Mouse (Mus musculus): Measurements from ENCODE around the gene Eif3i. TPM values are rescaled to one million over a fixed set of nuclear protein-coding genes. Genes with fewer than 3 reads are reported as not detected.
"Not testable (repeated sequence)": the region's sequence is repeated elsewhere in the genome, so short reads cannot be mapped to it uniquely, and the experiment has no call there.

Gene Eif3i
- total RNA-seq, 2 experiments from 2014 or later = 128 TPM

GRCm38 (mm10) chr4:129576863-129577491 lies 23.5 kb downstream of the Eif3i start:
- DNase-seq (ENCODE audit: extremely low spot score in 1 of 2, low spot score in 1 of 2) = peak in 1 of 2 experiments; percentile 61

GRCm38 (mm10) chr4:129575171-129575844 lies 25.1 kb downstream of the Eif3i start:
- DNase-seq (ENCODE audit: extremely low spot score in 1 of 2, low spot score in 1 of 2) = no peak

GRCm38 (mm10) chr4:129573430-129573829 lies 27.0 kb downstream of the Eif3i start, which contains the start of gene Lck:
Gene Lck, minus strand, starts transcription at chr4:129573641.
- no peak for DNase-seq (ENCODE audit: extremely low spot score in 1 of 2, low spot score in 1 of 2)

GRCm38 (mm10) chr4:129573093-129573370 lies 27.4 kb downstream of the Eif3i start:
- DNase-seq (ENCODE audit: extremely low spot score in 1 of 2, low spot score in 1 of 2) = no peak

GRCm38 (mm10) chr4:129572236-129573092 lies 28.0 kb downstream of the Eif3i start:
- DNase-seq (ENCODE audit: extremely low spot score in 1 of 2, low spot score in 1 of 2) = no peak

- no peak for DNase-seq (ENCODE audit: extremely low spot score in 1 of 2, low spot score in 1 of 2)
These were observed 28.8 kb downstream of the Eif3i start for GRCm38 (mm10) chr4:129571551-129572084.

- DNase-seq (ENCODE audit: extremely low spot score in 1 of 2, low spot score in 1 of 2) = no peak
These were observed 30.4 kb downstream of the Eif3i start for GRCm38 (mm10) chr4:129570028-129570427.

GRCm38 (mm10) chr4:129568366-129568765 lies 32.1 kb downstream of the Eif3i start:
- no peak for DNase-seq (ENCODE audit: extremely low spot score in 1 of 2, low spot score in 1 of 2)

- DNase-seq (ENCODE audit: extremely low spot score in 1 of 2, low spot score in 1 of 2) = no peak
These were observed 35.3 kb downstream of the Eif3i start for GRCm38 (mm10) chr4:129565139-129565538.

- no peak for DNase-seq (ENCODE audit: extremely low spot score in 1 of 2, low spot score in 1 of 2)
These were observed 36.7 kb downstream of the Eif3i start for GRCm38 (mm10) chr4:129563718-129564117.

- no peak for DNase-seq (ENCODE audit: extremely low spot score in 1 of 2, low spot score in 1 of 2)
These were observed 39.3 kb downstream of the Eif3i start for GRCm38 (mm10) chr4:129561184-129561583.

GRCm38 (mm10) chr4:129558321-129558955 lies 42.0 kb downstream of the Eif3i start:
- no peak for DNase-seq (ENCODE audit: extremely low spot score in 1 of 2, low spot score in 1 of 2)

- DNase-seq (ENCODE audit: extremely low spot score in 1 of 2, low spot score in 1 of 2) = no peak
These were observed 43.1 kb downstream of the Eif3i start for GRCm38 (mm10) chr4:129557256-129557808.

- peak; percentile 58 to 65 for DNase-seq (ENCODE audit: extremely low spot score in 1 of 2, low spot score in 1 of 2)
These were observed 43.8 kb downstream of the Eif3i start for GRCm38 (mm10) chr4:129556532-129557223.

- peak; percentile 24 to 37 for DNase-seq (ENCODE audit: extremely low spot score in 1 of 2, low spot score in 1 of 2)
These were observed 44.5 kb downstream of the Eif3i start for GRCm38 (mm10) chr4:129555862-129556531.

- DNase-seq (ENCODE audit: extremely low spot score in 1 of 2, low spot score in 1 of 2) = peak; percentile 28 to 60
These were observed 45.0 kb downstream of the Eif3i start for GRCm38 (mm10) chr4:129555421-129555861.

- not testable (repeated sequence) for DNase-seq (ENCODE audit: extremely low spot score in 1 of 2, low spot score in 1 of 2)
These were observed 45.9 kb downstream of the Eif3i start for GRCm38 (mm10) chr4:129554512-129554911.

- no peak for DNase-seq (ENCODE audit: extremely low spot score in 1 of 2, low spot score in 1 of 2)
These were observed 50.2 kb downstream of the Eif3i start for GRCm38 (mm10) chr4:129550295-129550694.

GRCm38 (mm10) chr4:129549306-129549705 lies 51.1 kb downstream of the Eif3i start:
- peak in 1 of 2 experiments; percentile 21 for DNase-seq (ENCODE audit: extremely low spot score in 1 of 2, low spot score in 1 of 2)

All from layer of hippocampus, postnatal 25 days (tissue).